Mouse (Mus musculus): ENCODE results near the gene Dph3. TPM values are rescaled to one million over a fixed set of nuclear protein-coding genes. Genes with fewer than 3 reads are reported as not detected.
"Not testable (repeated sequence)": the region's sequence is repeated elsewhere in the genome, so short reads cannot be mapped to it uniquely, and the experiment has no call there.

The Dph3 gene
- polyA plus RNA-seq, 1 experiment from 2014 or later: 141 TPM

GRCm38 (mm10) chr14:32112124-32112523 is 26.6 kb upstream of the Dph3 start:
- not testable (repeated sequence) for ATAC-seq (replicated peaks; ENCODE audit: low FRiP score); H3K4me2 ChIP-seq; H3K4me1 ChIP-seq (replicated peaks; ENCODE audit: control insufficient read depth, insufficient read depth, low read length); H3K27ac ChIP-seq (ENCODE audit: low read depth, low read length); H3K9me3 ChIP-seq (ENCODE audit: control insufficient read depth, low read length); H3K36me3 ChIP-seq (ENCODE audit: control insufficient read depth, insufficient read depth, low read length); H3K27me3 ChIP-seq (replicated peaks; ENCODE audit: control insufficient read depth, insufficient read depth, low read length); DNase-seq (ENCODE audit: low spot score); H3K9ac ChIP-seq (ENCODE audit: low read depth, low read length); H3K4me3 ChIP-seq (ENCODE audit: low read depth, low read length)
- 89% methylated on average over 10 of the region's 10 CpGs for WGBS

GRCm38 (mm10) chr14:32106911-32107310 is 21.4 kb upstream of the Dph3 start:
- Histone ChIP-seq H3K4me1 (replicated peaks; ENCODE audit: control insufficient read depth, insufficient read depth, low read length) (0 out of 2 replicates have a peak, but pooled peaks cover 2% of the 10 kb centered on the region), H3K36me3 (ENCODE audit: control insufficient read depth, insufficient read depth, low read length) (peaks cover 6% of the 10 kb centered on the region; the same call in 1 of the 2 replicates), H3K9me3 (ENCODE audit: control insufficient read depth, low read length) (no peaks in the 10 kb centered on the region), H3K4me3 (ENCODE audit: low read depth, low read length) (no peak overlapping the region), H3K27me3 (replicated peaks; ENCODE audit: control insufficient read depth, insufficient read depth, low read length) (no peaks in the 10 kb centered on the region), H3K9ac (ENCODE audit: low read depth, low read length) (no peak overlapping the region), H3K27ac (ENCODE audit: low read depth, low read length) (no peak overlapping the region), H3K4me2 (no peak overlapping the region)
- WGBS: 87% methylated on average over 4 of the region's 4 CpGs
- DNase-seq (ENCODE audit: low spot score) (no peak), ATAC-seq (replicated peaks; ENCODE audit: low FRiP score) (no peak)

- H3K4me2 ChIP-seq: no peak overlapping the region
- ATAC-seq (replicated peaks; ENCODE audit: low FRiP score): no peak; the same call in 1 of the 2 replicates
- no peak overlapping the region for H3K9ac ChIP-seq (ENCODE audit: low read depth, low read length)
- no peak overlapping the region for H3K4me3 ChIP-seq (ENCODE audit: low read depth, low read length)
- DNase-seq (ENCODE audit: low spot score): no peak
- H3K27ac ChIP-seq (ENCODE audit: low read depth, low read length): no peak overlapping the region
- 0 out of 2 replicates have a peak, but pooled peaks cover 2% of the 10 kb centered on the region for H3K4me1 ChIP-seq (replicated peaks; ENCODE audit: control insufficient read depth, insufficient read depth, low read length)
- WGBS: 58% methylated on average over 7 of the region's 7 CpGs
- H3K9me3 ChIP-seq (ENCODE audit: control insufficient read depth, low read length): no peaks in the 10 kb centered on the region
- no peaks in the 10 kb centered on the region for H3K27me3 ChIP-seq (replicated peaks; ENCODE audit: control insufficient read depth, insufficient read depth, low read length)
- peaks cover 9% of the 10 kb centered on the region; the same call in 1 of the 2 replicates for H3K36me3 ChIP-seq (ENCODE audit: control insufficient read depth, insufficient read depth, low read length)
Observed at GRCm38 (mm10) chr14:32105663-32106062, 20.1 kb upstream of the Dph3 start.

GRCm38 (mm10) chr14:32103556-32103955 is 18.0 kb upstream of the Dph3 start:
- no peaks in the 10 kb centered on the region for H3K9me3 ChIP-seq (ENCODE audit: control insufficient read depth, low read length)
- peaks cover 28% of the 10 kb centered on the region for H3K36me3 ChIP-seq (ENCODE audit: control insufficient read depth, insufficient read depth, low read length)
- 0 out of 2 replicates have a peak, but pooled peaks cover 2% of the 10 kb centered on the region for H3K4me1 ChIP-seq (replicated peaks; ENCODE audit: control insufficient read depth, insufficient read depth, low read length)
- DNase-seq (ENCODE audit: low spot score) (no peak), ATAC-seq (replicated peaks; ENCODE audit: low FRiP score) (no peak)
- WGBS: 78% methylated on average over 4 of the region's 4 CpGs
- no peak overlapping the region for H3K27ac ChIP-seq (ENCODE audit: low read depth, low read length)
- no peak overlapping the region for H3K9ac ChIP-seq (ENCODE audit: low read depth, low read length)
- H3K27me3 ChIP-seq (replicated peaks; ENCODE audit: control insufficient read depth, insufficient read depth, low read length): no peaks in the 10 kb centered on the region
- H3K4me3 ChIP-seq (ENCODE audit: low read depth, low read length): no peak overlapping the region
- H3K4me2 ChIP-seq: no peak overlapping the region

GRCm38 (mm10) chr14:32098951-32099350 is 13.4 kb upstream of the Dph3 start:
- 87% methylated on average over 3 of the region's 3 CpGs for WGBS
- no peak for ATAC-seq (replicated peaks; ENCODE audit: low FRiP score)
- no peaks in the 10 kb centered on the region for H3K4me1 ChIP-seq (replicated peaks; ENCODE audit: control insufficient read depth, insufficient read depth, low read length)
- H3K36me3 ChIP-seq (ENCODE audit: control insufficient read depth, insufficient read depth, low read length): peaks cover 51% of the 10 kb centered on the region
- H3K4me2 ChIP-seq: no peak overlapping the region
- no peak overlapping the region for H3K4me3 ChIP-seq (ENCODE audit: low read depth, low read length)
- no peaks in the 10 kb centered on the region for H3K27me3 ChIP-seq (replicated peaks; ENCODE audit: control insufficient read depth, insufficient read depth, low read length)
- no peaks in the 10 kb centered on the region for H3K9me3 ChIP-seq (ENCODE audit: control insufficient read depth, low read length)
- no peak overlapping the region for H3K9ac ChIP-seq (ENCODE audit: low read depth, low read length)
- no peak for DNase-seq (ENCODE audit: low spot score)
- H3K27ac ChIP-seq (ENCODE audit: low read depth, low read length): no peak overlapping the region

- Histone ChIP-seq H3K4me2 (no peak overlapping the region), H3K27ac (ENCODE audit: low read depth, low read length) (no peak overlapping the region), H3K9me3 (ENCODE audit: control insufficient read depth, low read length) (no peaks in the 10 kb centered on the region), H3K27me3 (replicated peaks; ENCODE audit: control insufficient read depth, insufficient read depth, low read length) (no peaks in the 10 kb centered on the region), H3K4me3 (ENCODE audit: low read depth, low read length) (no peak overlapping the region), H3K36me3 (ENCODE audit: control insufficient read depth, insufficient read depth, low read length) (peaks cover 55% of the 10 kb centered on the region), H3K9ac (ENCODE audit: low read depth, low read length) (no peak overlapping the region), H3K4me1 (replicated peaks; ENCODE audit: control insufficient read depth, insufficient read depth, low read length) (0 out of 2 replicates have a peak, but pooled peaks cover 3% of the 10 kb centered on the region)
- DNase-seq (ENCODE audit: low spot score): no peak
- no peak for ATAC-seq (replicated peaks; ENCODE audit: low FRiP score)
- 91% methylated on average over 7 of the region's 7 CpGs for WGBS
Observed at GRCm38 (mm10) chr14:32097691-32098090, 12.2 kb upstream of the Dph3 start.

GRCm38 (mm10) chr14:32096740-32097139 is 11.2 kb upstream of the Dph3 start:
- 89% methylated on average over 5 of the region's 5 CpGs for WGBS
- peaks cover 55% of the 10 kb centered on the region for H3K36me3 ChIP-seq (ENCODE audit: control insufficient read depth, insufficient read depth, low read length)
- no peak overlapping the region for H3K4me3 ChIP-seq (ENCODE audit: low read depth, low read length)
- H3K9me3 ChIP-seq (ENCODE audit: control insufficient read depth, low read length): no peaks in the 10 kb centered on the region
- ATAC-seq (replicated peaks; ENCODE audit: low FRiP score) (no peak), DNase-seq (ENCODE audit: low spot score) (no peak)
- no peak overlapping the region for H3K27ac ChIP-seq (ENCODE audit: low read depth, low read length)
- H3K27me3 ChIP-seq (replicated peaks; ENCODE audit: control insufficient read depth, insufficient read depth, low read length): no peaks in the 10 kb centered on the region
- no peak overlapping the region for H3K9ac ChIP-seq (ENCODE audit: low read depth, low read length)
- H3K4me1 ChIP-seq (replicated peaks; ENCODE audit: control insufficient read depth, insufficient read depth, low read length): 0 out of 2 replicates have a peak, but pooled peaks cover 3% of the 10 kb centered on the region
- no peak overlapping the region for H3K4me2 ChIP-seq

- Histone ChIP-seq H3K27ac (ENCODE audit: low read depth, low read length) (no peak overlapping the region), H3K9ac (ENCODE audit: low read depth, low read length) (no peak overlapping the region), H3K4me1 (replicated peaks; ENCODE audit: control insufficient read depth, insufficient read depth, low read length) (0 out of 2 replicates have a peak, but pooled peaks cover 3% of the 10 kb centered on the region), H3K36me3 (ENCODE audit: control insufficient read depth, insufficient read depth, low read length) (peaks cover 54% of the 10 kb centered on the region), H3K4me3 (ENCODE audit: low read depth, low read length) (no peak overlapping the region), H3K27me3 (replicated peaks; ENCODE audit: control insufficient read depth, insufficient read depth, low read length) (no peaks in the 10 kb centered on the region), H3K9me3 (ENCODE audit: control insufficient read depth, low read length) (no peaks in the 10 kb centered on the region), H3K4me2 (no peak overlapping the region)
- DNase-seq (ENCODE audit: low spot score) (no peak), ATAC-seq (replicated peaks; ENCODE audit: low FRiP score) (no peak)
- 88% methylated on average over 5 of the region's 5 CpGs for WGBS
Observed at GRCm38 (mm10) chr14:32095646-32096045, 10.1 kb upstream of the Dph3 start.

GRCm38 (mm10) chr14:32093500-32094117 is 8.1 kb upstream of the Dph3 start:
- no peak overlapping the region for H3K4me3 ChIP-seq (ENCODE audit: low read depth, low read length)
- H3K27ac ChIP-seq (ENCODE audit: low read depth, low read length): no peak overlapping the region
- no peak overlapping the region for H3K9ac ChIP-seq (ENCODE audit: low read depth, low read length)
- peaks cover 36% of the 10 kb centered on the region for H3K36me3 ChIP-seq (ENCODE audit: control insufficient read depth, insufficient read depth, low read length)
- ATAC-seq (replicated peaks; ENCODE audit: low FRiP score): no peak
- H3K9me3 ChIP-seq (ENCODE audit: control insufficient read depth, low read length): no peaks in the 10 kb centered on the region
- no peak for DNase-seq (ENCODE audit: low spot score)
- H3K4me2 ChIP-seq: no peak overlapping the region
- H3K27me3 ChIP-seq (replicated peaks; ENCODE audit: control insufficient read depth, insufficient read depth, low read length): no peaks in the 10 kb centered on the region
- 67% methylated on average over 11 of the region's 11 CpGs for WGBS
- H3K4me1 ChIP-seq (replicated peaks; ENCODE audit: control insufficient read depth, insufficient read depth, low read length): 0 out of 2 replicates have a peak, but pooled peaks cover 3% of the 10 kb centered on the region
